Mouse (Mus musculus) lung, adult 2 months (tissue): ENCODE data around the gene Trmt10b. TPM values are rescaled to one million over a fixed set of nuclear protein-coding genes. Genes with fewer than 3 reads are reported as not detected.

Experiments used
- DNase-seq: peaks from one replicate; pipeline ENCODE4 v3.0.0; 2022
- H3K4me1 ChIP-seq: fragments of 200-500 bp; 2 replicates; pipeline ENCODE4 v1.6.1; 2011; ENCODE audit warnings: low read length; ENCODE audit not compliant: control insufficient read depth, insufficient read depth
- H3K4me3 ChIP-seq: fragments of 200-500 bp; replicated peaks from 2 replicates; pipeline ENCODE3; 2011; ENCODE audit warnings: low read depth, mild to moderate bottlenecking, control low read depth, low read length; ENCODE audit errors: extremely low read depth
- CTCF ChIP-seq: fragments of 200-500 bp; IDR thresholded peaks from 2 replicates; pipeline ENCODE4 v1.5.1; 2011; ENCODE audit warnings: mild to moderate bottlenecking, low read length, control low read depth; ENCODE audit not compliant: insufficient read depth
- POLR2A ChIP-seq: fragments of 200-500 bp; IDR thresholded peaks from 2 replicates; pipeline ENCODE4 v1.6.1; 2011; ENCODE audit warnings: low read depth, mild to moderate bottlenecking, control low read depth, low read length, borderline replicate concordance; ENCODE audit errors: extremely low read depth
- WGBS: fragments of 180-500 bp; shearing (Covaris S2); methylation state at CpG from one replicate; pipeline ENCODE4 v1.1.7; 2018; 5-methylcytosine and 5-hydroxymethylcytosine counted together
- polyA plus RNA-seq: library from polyadenylated mRNA; depleted of rRNA; stranded (reverse); fragments of >200 nt; gene quantifications from 2 replicates; pipeline ENCODE4 v1.2.3, GENCODE M21; 2012; rRNA removed

Gene Trmt10b
- 1.9 and 3.0 TPM in 2 replicates for polyA plus RNA-seq

DNA sequence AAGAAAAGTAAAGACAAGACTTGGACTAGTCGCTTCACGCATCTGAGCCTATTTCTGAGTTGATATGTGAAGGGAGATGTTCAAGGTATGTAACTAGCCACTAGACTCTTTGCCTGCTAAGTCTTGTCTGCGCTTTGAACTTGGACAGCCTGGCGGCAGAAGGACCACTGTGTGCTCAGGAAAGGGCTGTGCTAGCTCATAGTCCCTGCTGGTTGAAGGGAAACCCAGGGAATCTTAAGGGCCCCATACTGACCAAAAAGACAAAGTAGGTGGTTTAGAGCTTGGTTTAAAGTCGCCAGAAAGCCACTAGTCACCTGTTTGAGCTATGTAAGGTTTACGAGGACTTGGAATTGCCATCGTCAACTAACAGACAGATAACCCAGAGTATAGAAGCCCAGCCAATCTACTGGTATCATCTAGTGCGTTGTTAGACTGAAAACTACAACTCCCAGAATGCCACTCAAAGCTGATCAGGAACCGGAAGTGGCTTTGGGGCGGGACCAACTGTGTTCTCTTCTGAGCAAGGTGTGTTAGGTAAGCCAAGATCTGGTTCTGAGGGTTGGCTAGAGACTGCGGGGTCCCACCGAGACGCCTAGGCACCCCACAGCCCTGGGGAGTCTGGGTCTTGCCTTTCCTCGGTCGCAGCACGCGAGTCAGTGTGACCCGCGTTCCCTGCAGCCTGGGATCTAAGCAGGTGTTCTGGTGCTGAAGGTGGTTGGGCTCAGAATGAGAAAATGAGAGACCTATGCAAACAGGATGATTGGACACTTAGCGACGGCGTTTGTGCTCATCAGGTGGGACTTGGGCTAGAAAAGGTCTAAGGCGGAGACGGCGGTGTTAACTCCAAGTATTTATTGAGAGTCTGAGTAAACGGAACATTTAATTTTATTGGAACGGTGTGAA, at the start of gene Trmt10b:
TSS of gene Trmt10b (plus strand) at position 466 of the 903 bp plus-strand sequence.
- TF ChIP-seq CTCF: no peak
- TF ChIP-seq POLR2A: no peak
- peak; percentile 71 for DNase-seq
- H3K4me3 ChIP-seq: peak within 1 kb of the TSS; percentile 76
- WGBS: 16% methylated on average over 27 of the region's 27 CpGs
- no peaks in the 10 kb centered on the region for H3K4me1 ChIP-seq

DNA sequence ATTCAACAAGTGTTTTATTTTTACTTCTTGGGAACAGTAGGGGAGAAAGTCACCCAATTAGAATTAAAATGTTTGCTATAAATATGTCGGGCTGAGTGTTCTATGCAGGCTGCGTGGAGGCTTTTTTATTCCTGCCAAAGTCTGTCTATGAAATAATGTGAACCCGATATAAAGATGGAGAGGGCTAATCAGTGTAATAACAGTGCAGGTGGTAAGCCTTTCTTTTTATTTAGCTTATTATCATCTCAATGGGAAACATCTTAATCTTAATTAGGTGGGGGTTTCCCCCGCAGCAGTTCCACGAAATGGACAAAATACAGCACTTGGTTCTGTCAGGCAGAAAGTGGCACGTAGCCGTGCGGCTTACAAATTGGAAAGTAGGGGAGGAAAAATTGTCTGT, 45.7 kb upstream of the Trmt10b start:
- 90% methylated on average over 8 of the region's 8 CpGs for WGBS
- Histone ChIP-seq H3K4me3 (no peak overlapping the region), H3K4me1 (no peaks in the 10 kb centered on the region)
- TF ChIP-seq CTCF: no peak
- no peak for TF ChIP-seq POLR2A
- no peak for DNase-seq

- Histone ChIP-seq H3K4me1 (no peaks in the 10 kb centered on the region), H3K4me3 (no peak overlapping the region)
- DNase-seq: no peak
- 53% methylated on average over 9 of the region's 9 CpGs for WGBS
- no peak for TF ChIP-seq CTCF
Observed at GRCm38 (mm10) chr4:45252861-45253262, 44.1 kb upstream of the Trmt10b start.

GRCm38 (mm10) chr4:45253839-45254601, 42.9 kb upstream of the Trmt10b start:
- 43% methylated on average over 11 of the region's 11 CpGs for WGBS
- no peak overlapping the region for H3K4me3 ChIP-seq
- DNase-seq: no peak
- TF ChIP-seq CTCF (no peak), POLR2A (no peak)
- no peaks in the 10 kb centered on the region for H3K4me1 ChIP-seq

GRCm38 (mm10) chr4:45259232-45259832, 37.6 kb upstream of the Trmt10b start:
- TF ChIP-seq CTCF (no peak), POLR2A (no peak)
- no peaks in the 10 kb centered on the region for H3K4me1 ChIP-seq
- WGBS: 57% methylated on average over 4 of the region's 4 CpGs
- no peak overlapping the region for H3K4me3 ChIP-seq
- DNase-seq: no peak

- no peak overlapping the region for H3K4me3 ChIP-seq
- WGBS: 85% methylated on average over 4 of the region's 4 CpGs
- TF ChIP-seq CTCF (no peak), POLR2A (no peak)
- H3K4me1 ChIP-seq: no peaks in the 10 kb centered on the region
- no peak for DNase-seq
Observed at GRCm38 (mm10) chr4:45261551-45261950, 35.4 kb upstream of the Trmt10b start.

DNA sequence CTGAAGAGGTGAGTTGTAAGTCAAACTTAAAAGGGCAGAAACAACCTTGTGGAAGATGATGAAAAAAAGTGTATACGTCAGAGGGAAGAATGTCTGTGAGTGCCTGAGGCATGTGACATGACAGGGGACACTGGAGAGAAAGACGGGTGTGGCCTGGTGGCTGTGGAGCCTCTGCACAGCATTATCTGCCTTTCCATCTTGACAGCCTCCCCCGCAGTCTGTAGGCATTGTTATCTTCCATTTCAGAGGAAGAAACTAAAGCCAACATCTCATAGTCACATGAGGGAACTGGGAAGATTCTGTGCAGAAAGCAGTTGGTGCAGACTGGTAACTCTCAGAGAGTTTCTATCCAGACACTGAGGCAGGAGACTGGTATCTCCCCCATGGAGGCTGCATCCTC, 29.0 kb upstream of the Trmt10b start:
- WGBS: 39% methylated on average over 3 of the region's 3 CpGs
- no peak overlapping the region for H3K4me3 ChIP-seq
- TF ChIP-seq POLR2A (no peak), CTCF (no peak)
- no peak for DNase-seq
- no peaks in the 10 kb centered on the region for H3K4me1 ChIP-seq

- 69% methylated on average over 10 of the region's 10 CpGs for WGBS
- H3K4me3 ChIP-seq: no peak overlapping the region
- TF ChIP-seq CTCF: no peak
- no peaks in the 10 kb centered on the region for H3K4me1 ChIP-seq
- DNase-seq: no peak
Observed at GRCm38 (mm10) chr4:45271041-45271452, 25.9 kb upstream of the Trmt10b start.

DNA sequence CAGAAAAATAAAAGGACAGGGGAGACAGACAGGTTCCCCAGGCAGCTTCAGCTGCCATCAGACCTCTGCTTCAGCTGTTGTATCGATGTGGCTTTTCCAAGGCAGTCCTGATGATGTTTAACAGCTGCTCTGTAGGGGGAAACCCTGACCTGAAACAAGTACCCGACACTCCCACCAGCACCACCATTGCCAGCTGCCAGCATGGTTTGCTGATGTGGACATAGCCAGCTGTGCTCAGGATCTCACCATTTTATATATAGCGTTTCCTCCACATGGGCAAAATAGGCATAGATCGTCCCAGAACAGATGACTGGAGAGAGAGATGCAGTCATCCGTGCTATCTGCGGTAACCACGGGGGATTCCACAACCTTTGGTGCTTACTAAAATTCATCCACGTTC, 21.2 kb upstream of the Trmt10b start:
- no peak overlapping the region for H3K4me3 ChIP-seq
- no peak for DNase-seq
- 79% methylated on average over 8 of the region's 8 CpGs for WGBS
- TF ChIP-seq CTCF: no peak
- no peak for TF ChIP-seq POLR2A
- H3K4me1 ChIP-seq: no peaks in the 10 kb centered on the region
